Mouse (Mus musculus) liver, adult 2 months (tissue): ENCODE measurements around the gene Shank1. TPM values are rescaled to one million over a fixed set of nuclear protein-coding genes. Genes with fewer than 3 reads are reported as not detected.

Experiments used
- DNase-seq: peaks from one replicate; pipeline ENCODE4 v3.0.0-alpha.2; 2011; ENCODE audit warnings: low read depth, low spot score; ENCODE audit errors: extremely low read depth
- H3K27ac ChIP-seq: fragments of 200-500 bp; replicated peaks from 2 replicates; pipeline ENCODE4 v1.5.1; 2012; ENCODE audit warnings: low read depth, mild to moderate bottlenecking, control low read depth, inconsistent platforms, low read length; ENCODE audit not compliant: insufficient read depth
- H3K27me3 ChIP-seq: fragments of 200-500 bp; 2 replicates; pipeline ENCODE4 v1.6.1; 2012; ENCODE audit warnings: mild to moderate bottlenecking, moderate library complexity, low read length, inconsistent platforms; ENCODE audit not compliant: control insufficient read depth, insufficient read depth
- H3K36me3 ChIP-seq: fragments of 200-500 bp; 2 replicates; pipeline ENCODE4 v1.6.1; 2012; ENCODE audit warnings: low read length, inconsistent platforms; ENCODE audit not compliant: control insufficient read depth, insufficient read depth
- H3K4me1 ChIP-seq: fragments of 200-500 bp; 2 replicates; pipeline ENCODE4 v1.6.1; 2011; ENCODE audit warnings: low read length; ENCODE audit not compliant: control insufficient read depth, insufficient read depth
- H3K4me3 ChIP-seq: fragments of 200-500 bp; 2 replicates; pipeline ENCODE4 v1.5.1; 2011; ENCODE audit warnings: low read depth, mild to moderate bottlenecking, control low read depth, low read length, moderate library complexity; ENCODE audit not compliant: insufficient read depth
- H3K79me2 ChIP-seq: fragments of 200-500 bp; 2 replicates; pipeline ENCODE4 v1.6.1; 2012; ENCODE audit warnings: inconsistent platforms, mild to moderate bottlenecking, low read length, moderate library complexity; ENCODE audit not compliant: control insufficient read depth, insufficient read depth
- H3K9ac ChIP-seq: fragments of 200-500 bp; 2 replicates; pipeline ENCODE4 v1.6.1; 2012; ENCODE audit warnings: low read depth, mild to moderate bottlenecking, control low read depth, inconsistent platforms, low read length
- CTCF ChIP-seq: fragments of 200-500 bp; IDR thresholded peaks from 2 replicates; pipeline ENCODE4 v1.5.1; 2011; ENCODE audit warnings: low read depth, low read length, control low read depth
- POLR2A ChIP-seq: fragments of 200-500 bp; IDR thresholded peaks from 2 replicates; pipeline ENCODE4 v1.6.1; 2011; ENCODE audit warnings: low read length, control low read depth; ENCODE audit not compliant: insufficient read depth; ENCODE audit errors: extremely low read depth
- WGBS: fragments of 180-500 bp; shearing (Covaris S2); methylation state at CpG from one replicate; pipeline ENCODE4 v1.1.7; 2018; 5-methylcytosine and 5-hydroxymethylcytosine counted together
- polyA plus RNA-seq: library from polyadenylated mRNA; depleted of rRNA; stranded (reverse); fragments of >200 nt; gene quantifications from 2 replicates; pipeline ENCODE4 v1.2.3, GENCODE M21; 2012
- total RNA-seq: library from RNA; depleted of rRNA; stranded (reverse); fragments of >200 nt; gene quantifications from 2 replicates; pipeline ENCODE4 v1.2.3, GENCODE M21; 2014

The Shank1 gene
- total and polyA plus RNA-seq, 2 experiments = 0.04 TPM; not detected in 1

DNA sequence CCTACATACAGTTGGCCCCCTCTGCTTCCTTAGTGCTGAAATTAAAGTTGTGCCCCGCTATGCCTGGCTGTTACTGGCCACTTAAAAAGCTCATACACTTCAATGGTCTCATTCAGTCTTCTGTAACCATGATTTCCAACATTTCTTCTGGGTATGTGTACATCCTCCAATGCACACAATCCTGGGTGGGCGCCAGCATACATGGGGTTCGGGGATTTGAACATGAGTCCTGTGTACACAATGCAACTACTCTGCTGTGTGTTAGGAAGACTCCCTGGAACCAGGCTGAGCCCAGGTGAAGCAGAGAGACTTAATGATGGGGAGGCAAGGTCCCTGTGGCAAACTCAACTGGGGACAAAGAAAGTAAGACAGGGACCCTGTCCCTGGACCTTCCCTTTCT lies 65.7 kb downstream of the Shank1 start:
- no peak overlapping the region for H3K27ac ChIP-seq
- H3K4me3 ChIP-seq = no peak overlapping the region
- H3K4me1 ChIP-seq = peaks cover 2% of the 10 kb centered on the region; the same call in 1 of the 2 replicates
- no peak for TF ChIP-seq CTCF
- no peak for TF ChIP-seq POLR2A
- no peaks in the 10 kb centered on the region for H3K27me3 ChIP-seq
- DNase-seq = no peak
- H3K36me3 ChIP-seq = no peaks in the 10 kb centered on the region
- H3K79me2 ChIP-seq = no peaks in the 10 kb centered on the region
- no peak overlapping the region for H3K9ac ChIP-seq
- WGBS = 88% methylated on average over 3 of the region's 3 CpGs

DNA sequence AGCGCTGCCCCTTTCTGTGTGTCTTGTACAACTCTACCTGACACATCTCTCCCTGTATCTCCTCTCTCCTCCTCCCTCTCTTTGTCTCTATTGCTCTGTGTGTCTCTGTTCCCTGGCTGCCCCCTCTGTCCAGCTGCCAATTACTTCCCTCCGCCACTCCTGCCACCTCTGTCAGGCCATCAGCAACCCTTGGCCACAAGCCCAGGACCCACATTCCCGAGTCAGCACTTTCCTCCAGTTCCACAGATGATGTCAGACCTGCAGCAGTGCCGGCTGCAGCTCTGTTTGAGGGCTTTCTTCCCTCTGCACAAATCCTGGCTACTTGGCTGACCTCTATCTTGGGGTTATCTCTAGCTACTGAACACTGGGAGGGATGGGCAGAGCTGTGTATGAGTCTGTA lies 68.2 kb downstream of the Shank1 start:
- Histone ChIP-seq H3K9ac (no peak overlapping the region), H3K27ac (no peak overlapping the region), H3K79me2 (no peaks in the 10 kb centered on the region), H3K36me3 (no peaks in the 10 kb centered on the region), H3K27me3 (no peaks in the 10 kb centered on the region), H3K4me3 (no peak overlapping the region), H3K4me1 (no peaks in the 10 kb centered on the region; the same call in 1 of the 2 replicates)
- 20% methylated on average over 4 of the region's 4 CpGs for WGBS
- peak; percentile 21 for DNase-seq
- no peak for TF ChIP-seq POLR2A
- TF ChIP-seq CTCF = no peak

GRCm38 (mm10) chr7:44382541-44382940 lies 72.5 kb downstream of the Shank1 start:
- H3K36me3 ChIP-seq = no peaks in the 10 kb centered on the region
- WGBS = 79% methylated on average over 12 of the region's 12 CpGs
- H3K9ac ChIP-seq = no peak overlapping the region
- H3K4me3 ChIP-seq = no peak overlapping the region
- no peak for TF ChIP-seq POLR2A
- DNase-seq = no peak
- H3K4me1 ChIP-seq = no peaks in the 10 kb centered on the region
- no peaks in the 10 kb centered on the region for H3K27me3 ChIP-seq
- no peak overlapping the region for H3K27ac ChIP-seq
- no peaks in the 10 kb centered on the region for H3K79me2 ChIP-seq

DNA sequence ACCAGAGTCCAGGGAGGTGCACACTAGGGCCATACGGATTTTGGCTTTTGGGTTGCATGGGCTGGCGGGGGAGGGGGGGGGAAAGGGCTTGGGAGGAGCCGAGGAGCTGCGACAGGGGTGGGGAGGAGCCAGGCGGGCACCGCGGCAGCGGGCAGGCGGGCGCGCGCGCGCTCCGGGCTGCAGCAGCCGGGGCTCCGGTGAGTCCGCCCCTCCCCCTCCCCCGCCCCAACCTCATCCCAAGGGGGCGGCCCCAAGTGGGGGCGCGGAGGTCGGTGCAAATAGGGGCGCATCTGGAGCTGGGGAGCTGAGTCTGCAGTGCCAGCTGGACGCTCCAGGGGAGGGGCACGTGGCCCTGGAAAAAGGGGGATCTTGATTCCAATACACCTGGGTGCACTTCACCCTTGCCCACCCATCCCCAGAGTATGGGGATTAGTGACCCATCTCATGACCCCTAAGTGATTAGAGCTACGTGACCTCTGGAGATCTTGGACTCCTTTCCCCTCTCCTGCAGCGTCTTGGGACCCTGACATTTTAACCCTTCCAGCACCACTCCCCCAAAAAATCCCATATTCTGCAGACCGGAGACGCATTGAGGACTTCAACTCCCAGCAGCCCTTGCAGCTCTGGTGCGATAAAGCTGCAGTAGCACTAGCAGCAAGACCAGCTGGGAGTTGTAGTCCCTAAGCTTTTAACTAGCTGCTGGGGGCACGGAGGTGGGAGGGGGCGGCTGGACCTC lies 74.1 kb downstream of the Shank1 start, which contains the start of gene Syt3:
Gene Syt3 (plus strand): TSS at position 123 of the 736 bp plus-strand sequence.
- peak within 1 kb of the TSS; percentile 70 for H3K9ac ChIP-seq
- H3K27me3 ChIP-seq = no peaks in the 10 kb centered on the region
- 2% methylated on average over 27 of the region's 33 CpGs for WGBS

GRCm38 (mm10) chr7:44384716-44385059 lies 74.6 kb downstream of the Shank1 start:
- DNase-seq = no peak
- WGBS = 2% methylated on average over 17 of the region's 17 CpGs
- Histone ChIP-seq H3K27ac (no peak overlapping the region), H3K79me2 (no peaks in the 10 kb centered on the region), H3K9ac (peak overlapping the region; percentile 70), H3K36me3 (no peaks in the 10 kb centered on the region), H3K27me3 (no peaks in the 10 kb centered on the region), H3K4me1 (no peaks in the 10 kb centered on the region), H3K4me3 (peak overlapping the region; percentile 78)
- no peak for TF ChIP-seq CTCF
- no peak for TF ChIP-seq POLR2A

More for the DNA sequence above, 74.1 kb downstream of the Shank1 start, which contains the start of gene Syt3:
- H3K4me1 ChIP-seq = no peaks in the 10 kb centered on the region
- H3K79me2 ChIP-seq = no peaks in the 10 kb centered on the region
- peak within 1 kb of the TSS; percentile 78 for H3K4me3 ChIP-seq
- peak; percentile 73 for DNase-seq
- no peak within 1 kb of the TSS for H3K27ac ChIP-seq
- no peaks in the 10 kb centered on the region for H3K36me3 ChIP-seq
- TF ChIP-seq CTCF (no peak), POLR2A (no peak)

DNA sequence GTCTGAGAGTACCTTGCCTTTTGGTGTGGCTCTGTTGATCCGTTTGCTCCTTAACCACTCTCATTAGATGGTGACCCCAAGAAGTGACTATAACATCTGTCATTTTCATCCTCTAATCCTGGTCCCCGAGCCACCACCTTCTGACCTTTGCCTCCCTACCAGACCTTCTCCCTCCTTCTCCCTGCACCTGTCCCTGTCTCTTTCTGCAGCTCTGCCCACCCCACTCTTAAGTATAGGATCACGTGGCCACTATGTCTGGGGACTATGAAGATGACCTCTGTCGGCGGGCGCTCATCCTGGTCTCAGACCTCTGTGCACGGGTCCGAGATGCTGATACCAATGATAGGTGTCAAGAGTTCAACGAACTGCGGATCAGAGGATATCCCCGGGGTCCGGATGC lies 75.7 kb downstream of the Shank1 start, which contains the start of gene 1700008O03Rik:
Gene 1700008O03Rik (minus strand): TSS at position 101 of the 400 bp plus-strand sequence.
- Histone ChIP-seq H3K4me1 (no peaks in the 10 kb centered on the region), H3K79me2 (no peaks in the 10 kb centered on the region), H3K4me3 (peak within 1 kb of the TSS; percentile 78), H3K27me3 (no peaks in the 10 kb centered on the region), H3K27ac (no peak within 1 kb of the TSS), H3K9ac (peak within 1 kb of the TSS; percentile 70), H3K36me3 (no peaks in the 10 kb centered on the region)
- TF ChIP-seq CTCF (no peak), POLR2A (no peak)
- no peak for DNase-seq
- 81% methylated on average over 12 of the region's 12 CpGs for WGBS
